Mouse (Mus musculus) lung, postnatal 0 days (tissue): ENCODE data around the gene Ugt1a6a. TPM values are rescaled to one million over a fixed set of nuclear protein-coding genes. Genes with fewer than 3 reads are reported as not detected.
"Not testable (repeated sequence)": the region's sequence is repeated elsewhere in the genome, so short reads cannot be mapped to it uniquely, and the experiment has no call there.

ENCODE experiments used
- ATAC-seq: fragments of 200-750 bp; cut with Nextera tagmentation; 2 replicates; pipeline ENCODE4 v1.8.0; 2017; ENCODE audit warnings: moderate library complexity
- DNase-seq: peaks from one replicate; pipeline ENCODE4 v3.0.0-alpha.2; 2016; ENCODE audit warnings: low spot score
- H3K27ac ChIP-seq: fragments of 300-500 bp; sonication (generic); 2 replicates; pipeline ENCODE4 v1.5.1; 2014; ENCODE audit warnings: antibody characterized with exemption, mild to moderate bottlenecking, low read length, mixed read lengths
- H3K27me3 ChIP-seq: fragments of 300-500 bp; sonication (generic); replicated peaks from 2 replicates; pipeline ENCODE4 v1.6.1; 2014; ENCODE audit warnings: low read length, mixed read lengths; ENCODE audit not compliant: insufficient read depth
- H3K36me3 ChIP-seq: fragments of 300-500 bp; sonication (generic); 2 replicates; pipeline ENCODE4 v1.6.1; 2014; ENCODE audit warnings: low read length, mixed read lengths; ENCODE audit not compliant: insufficient read depth
- H3K4me1 ChIP-seq: fragments of 300-500 bp; sonication (generic); 2 replicates; pipeline ENCODE4 v1.6.1; 2014; ENCODE audit warnings: antibody characterized with exemption, low read depth, low read length, mixed read lengths; ENCODE audit not compliant: insufficient read depth
- H3K4me2 ChIP-seq: fragments of 300-500 bp; sonication (generic); replicated peaks from 2 replicates; pipeline ENCODE4 v1.6.1; 2014; ENCODE audit warnings: low read depth, mild to moderate bottlenecking, low read length, moderate library complexity, mixed read lengths
- H3K4me3 ChIP-seq: fragments of 300-500 bp; sonication (generic); 2 replicates; pipeline ENCODE4 v1.5.1; 2014; ENCODE audit warnings: low read depth, low read length
- H3K9ac ChIP-seq: fragments of 300-500 bp; sonication (generic); replicated peaks from 2 replicates; pipeline ENCODE4 v1.6.1; 2014; ENCODE audit warnings: low read depth, mild to moderate bottlenecking
- H3K9me3 ChIP-seq: fragments of 300-500 bp; sonication (generic); 2 replicates; pipeline ENCODE4 v1.6.1; 2016; ENCODE audit warnings: low read length, mixed read lengths
- CTCF ChIP-seq: IDR thresholded peaks from 2 replicates; pipeline ENCODE4 v1.5.1; 2016; ENCODE audit warnings: antibody characterized with exemption, mild to moderate bottlenecking
- EP300 ChIP-seq: IDR thresholded peaks from 2 replicates; pipeline ENCODE4 v1.6.1; 2016; ENCODE audit warnings: antibody characterized with exemption, mild to moderate bottlenecking, control low read depth
- WGBS: fragments of 180-500 bp; shearing (Covaris S2); extraction: QIAGEN DNeasy Blood & Tissue Kit; methylation state at CpG from one replicate; pipeline ENCODE4 v1.1.7; 2014; 5-methylcytosine and 5-hydroxymethylcytosine counted together
- polyA plus RNA-seq: library from polyadenylated mRNA; unstranded; fragments of >200 nt; fragmentation: Nextera tagmentation; extraction: Ambion mirVana; gene quantifications from 2 replicates; pipeline ENCODE4 v1.2.1, GENCODE M21; 2015

Ugt1a6a gene
- polyA plus RNA-seq, 1 experiment from 2014 or later: 39.9 TPM

- H3K27me3 ChIP-seq: no peaks in the 10 kb centered on the region
- no peaks in the 10 kb centered on the region for H3K9me3 ChIP-seq
- DNase-seq (peak; percentile 19), ATAC-seq (no peak)
- no peak overlapping the region for H3K27ac ChIP-seq
- H3K4me1 ChIP-seq: peaks cover 8% of the 10 kb centered on the region; the same call in 1 of the 2 replicates
- H3K4me2 ChIP-seq: no peak overlapping the region
- no peak overlapping the region for H3K9ac ChIP-seq
- H3K4me3 ChIP-seq: no peak overlapping the region
- no peaks in the 10 kb centered on the region for H3K36me3 ChIP-seq
- no peak for TF ChIP-seq CTCF
- no peak for TF ChIP-seq EP300
- 39% methylated on average over 2 of the region's 2 CpGs for WGBS
These were observed 2.0 kb downstream of the Ugt1a6a start for GRCm38 (mm10) chr1:88136646-88137045.

GRCm38 (mm10) chr1:88137264-88137663, 2.7 kb downstream of the Ugt1a6a start:
- no peaks in the 10 kb centered on the region for H3K36me3 ChIP-seq
- no peak overlapping the region for H3K4me3 ChIP-seq
- TF ChIP-seq EP300 (no peak), CTCF (no peak)
- no peak for DNase-seq
- peaks cover 8% of the 10 kb centered on the region; the same call in 1 of the 2 replicates for H3K4me1 ChIP-seq
- no peak for ATAC-seq
- H3K4me2 ChIP-seq: no peak overlapping the region
- no peaks in the 10 kb centered on the region for H3K27me3 ChIP-seq
- 71% methylated on average over 3 of the region's 3 CpGs for WGBS
- no peak overlapping the region for H3K9ac ChIP-seq
- no peak overlapping the region for H3K27ac ChIP-seq
- no peaks in the 10 kb centered on the region for H3K9me3 ChIP-seq

- no peak overlapping the region for H3K4me3 ChIP-seq
- ATAC-seq: no peak
- H3K9me3 ChIP-seq: no peaks in the 10 kb centered on the region
- no peak overlapping the region for H3K9ac ChIP-seq
- H3K4me1 ChIP-seq: peaks cover 8% of the 10 kb centered on the region; the same call in 1 of the 2 replicates
- no peak overlapping the region for H3K4me2 ChIP-seq
- no peak overlapping the region for H3K27ac ChIP-seq
- H3K36me3 ChIP-seq: no peaks in the 10 kb centered on the region
- H3K27me3 ChIP-seq: no peaks in the 10 kb centered on the region
- DNase-seq: no peak
- WGBS: 84% methylated on average over 1 of the region's 1 CpGs
- TF ChIP-seq CTCF (no peak), EP300 (no peak)
These were observed 3.5 kb downstream of the Ugt1a6a start for GRCm38 (mm10) chr1:88138145-88138544.

- not testable (repeated sequence) for H3K36me3 ChIP-seq, H3K4me3 ChIP-seq, H3K9me3 ChIP-seq, H3K9ac ChIP-seq, H3K27me3 ChIP-seq, DNase-seq, H3K27ac ChIP-seq, H3K4me1 ChIP-seq, H3K4me2 ChIP-seq
- peak; percentile 78 for ATAC-seq
- 52% methylated on average over 1 of the region's 1 CpGs for WGBS
These were observed 5.9 kb downstream of the Ugt1a6a start for GRCm38 (mm10) chr1:88140492-88140891.

- H3K36me3 ChIP-seq, H3K9me3 ChIP-seq, H3K27me3 ChIP-seq, H3K4me3 ChIP-seq, H3K9ac ChIP-seq, H3K4me1 ChIP-seq, DNase-seq, H3K4me2 ChIP-seq, H3K27ac ChIP-seq: not testable (repeated sequence)
- ATAC-seq: peak; percentile 77
- TF ChIP-seq CTCF: peak; percentile 58
- WGBS: 2% methylated on average over 5 of the region's 5 CpGs
These were observed 9.5 kb downstream of the Ugt1a6a start for GRCm38 (mm10) chr1:88143966-88144675.

- H3K4me2 ChIP-seq, H3K36me3 ChIP-seq, H3K27ac ChIP-seq, H3K4me1 ChIP-seq, H3K9me3 ChIP-seq, ATAC-seq, H3K27me3 ChIP-seq, H3K4me3 ChIP-seq, H3K9ac ChIP-seq: not testable (repeated sequence)
- peak; percentile 40 for DNase-seq
- WGBS: 67% methylated on average over 2 of the region's 2 CpGs
- peak; percentile 55 for TF ChIP-seq CTCF
These were observed 10.7 kb downstream of the Ugt1a6a start for GRCm38 (mm10) chr1:88145278-88145677.

- H3K9me3 ChIP-seq, H3K9ac ChIP-seq, H3K27me3 ChIP-seq, H3K4me1 ChIP-seq, ATAC-seq, H3K27ac ChIP-seq, H3K4me3 ChIP-seq, DNase-seq, H3K36me3 ChIP-seq, H3K4me2 ChIP-seq: not testable (repeated sequence)
- peak; percentile 53 for TF ChIP-seq CTCF
- 40% methylated on average over 1 of the region's 2 CpGs for WGBS
These were observed 15.5 kb downstream of the Ugt1a6a start for GRCm38 (mm10) chr1:88150133-88150532.
